8 mouse cellular contexts compared by ENCODE assay signal in the genomic region with DNA sequence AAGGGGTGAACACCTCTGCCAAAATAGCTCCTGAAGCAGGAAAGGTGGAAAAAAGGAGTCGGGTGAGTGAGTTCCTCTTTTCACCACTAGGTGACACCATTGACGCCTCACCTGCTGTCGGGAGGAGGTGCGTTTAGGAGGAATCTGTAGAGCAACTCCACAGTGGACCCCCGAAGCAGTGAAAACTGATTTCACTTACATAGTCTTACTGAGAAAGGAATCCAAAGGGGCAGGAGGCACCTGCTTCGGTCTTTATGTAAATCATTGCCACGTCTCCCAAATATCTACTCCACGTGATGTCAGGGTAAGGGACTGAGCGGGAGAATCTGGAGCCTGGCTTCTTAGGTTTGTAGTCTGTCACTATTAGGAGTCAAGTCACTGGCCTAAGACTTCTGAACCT.
DNase-seq lines count a peak whose midpoint lies in the region; ATAC-seq and TF ChIP-seq lines count a peak whose summit lies in the region.

No protein-coding gene starts in this region.

- no peaks in the 10 kb centered on the region for H3K9me3 ChIP-seq in embryonic facial prominence, embryonic 10.5 days
- no peaks in the 10 kb centered on the region for H3K9me3 ChIP-seq in heart, embryonic 13.5 days
- no peaks in the 10 kb centered on the region for H3K9me3 ChIP-seq in lung, embryonic 14.5 days (ENCODE audit: low read depth, low read length)

- H3K9ac ChIP-seq in heart, embryonic 13.5 days, result peak overlapping the region; percentile 37
- H3K9ac ChIP-seq in lung, embryonic 14.5 days, result no peak overlapping the region

- H3K4me3 ChIP-seq in embryonic facial prominence, embryonic 10.5 days, result no peak overlapping the region
- H3K4me3 ChIP-seq in heart, embryonic 13.5 days, result no peak overlapping the region
- no peak overlapping the region for H3K4me3 ChIP-seq in lung, embryonic 14.5 days (ENCODE audit: low read depth, low read length)

- H3K27ac ChIP-seq in embryonic facial prominence, embryonic 10.5 days (replicated peaks), result no peak overlapping the region
- no peak overlapping the region for H3K27ac ChIP-seq in heart, embryonic 13.5 days (replicated peaks)
- H3K27ac ChIP-seq in lung, embryonic 14.5 days (ENCODE audit: low read depth), result no peak overlapping the region

- H3K4me1 ChIP-seq in embryonic facial prominence, embryonic 10.5 days, result 0 out of 2 replicates have a peak, but pooled peaks cover 4% of the 10 kb centered on the region
- no peaks in the 10 kb centered on the region for H3K4me1 ChIP-seq in heart, embryonic 13.5 days
- no peaks in the 10 kb centered on the region for H3K4me1 ChIP-seq in lung, embryonic 14.5 days (ENCODE audit: insufficient read depth)

- 14% methylated on average over 9 of the region's 9 CpGs for WGBS in embryonic facial prominence, embryonic 10.5 days
- 17% methylated on average over 9 of the region's 9 CpGs for WGBS in heart, embryonic 13.5 days
- WGBS in lung, embryonic 14.5 days, result 11% methylated on average over 9 of the region's 9 CpGs

- H3K4me2 ChIP-seq in heart, embryonic 13.5 days, result peak overlapping the region; percentile 53
- H3K4me2 ChIP-seq in lung, embryonic 14.5 days, result peak overlapping the region; percentile 42; the same call in 1 of the 2 replicates

- peaks cover 16% of the 10 kb centered on the region for H3K27me3 ChIP-seq in embryonic facial prominence, embryonic 10.5 days (replicated peaks; ENCODE audit: low read depth, poor library complexity, severe bottlenecking)
- no peaks in the 10 kb centered on the region for H3K27me3 ChIP-seq in heart, embryonic 13.5 days (replicated peaks)
- H3K27me3 ChIP-seq in lung, embryonic 14.5 days (ENCODE audit: insufficient read depth, low read length), result no peaks in the 10 kb centered on the region

- DNase-seq in urinary bladder, postnatal 25 days (ENCODE audit: low spot score), result peak; percentile 41
- no peak for DNase-seq in urinary bladder, adult 2 months (ENCODE audit: low spot score)
- DNase-seq in embryonic facial prominence, embryonic 10.5 days (ENCODE audit: low spot score), result peak; percentile 64
- peak; percentile 61 for DNase-seq in kidney, postnatal 10 days
- DNase-seq in lung, embryonic 14.5 days, result peak; percentile 78
- DNase-seq in retina, adult 2 months (ENCODE audit: low read depth, low spot score), result peak; percentile 2
- no peak for DNase-seq in thymus, postnatal 0 days (ENCODE audit: low spot score)

- TF ChIP-seq CTCF in lung, embryonic 14.5 days (IDR thresholded peaks at IDR 0.05; ENCODE audit: low read depth), result peak; percentile 92

- ATAC-seq in heart, embryonic 13.5 days (ENCODE audit: extremely low read depth, insufficient number of reproducible peaks, low FRiP score, low TSS enrichment), result no peak
- no peak for ATAC-seq in lung, embryonic 14.5 days (ENCODE audit: insufficient read depth)

- no peaks in the 10 kb centered on the region for H3K36me3 ChIP-seq in embryonic facial prominence, embryonic 10.5 days (replicated peaks)
- H3K36me3 ChIP-seq in heart, embryonic 13.5 days, result no peaks in the 10 kb centered on the region
- H3K36me3 ChIP-seq in lung, embryonic 14.5 days (ENCODE audit: insufficient read depth), result no peaks in the 10 kb centered on the region

Comparison
In these comparisons a context has a peak if more than half of its experiments do, and no peak if none do; other contexts are left out.
1. DNase-seq: peak in urinary bladder, postnatal 25 days (single experiment), embryonic facial prominence, embryonic 10.5 days (single experiment), kidney, postnatal 10 days (single experiment), lung, embryonic 14.5 days (single experiment) and retina, adult 2 months (single experiment); none in urinary bladder, adult 2 months (single experiment) and thymus, postnatal 0 days (single experiment).